Mouse (Mus musculus): Measurements from ENCODE around the gene Zfp292. TPM values are rescaled to one million over a fixed set of nuclear protein-coding genes. Genes with fewer than 3 reads are reported as not detected.
A peak's percentile ranks its signal among the peaks of the same experiment; 100 is the strongest.

The Zfp292 gene
- polyA plus RNA-seq, 1 experiment from 2014 or later = 24.5 TPM

DNA sequence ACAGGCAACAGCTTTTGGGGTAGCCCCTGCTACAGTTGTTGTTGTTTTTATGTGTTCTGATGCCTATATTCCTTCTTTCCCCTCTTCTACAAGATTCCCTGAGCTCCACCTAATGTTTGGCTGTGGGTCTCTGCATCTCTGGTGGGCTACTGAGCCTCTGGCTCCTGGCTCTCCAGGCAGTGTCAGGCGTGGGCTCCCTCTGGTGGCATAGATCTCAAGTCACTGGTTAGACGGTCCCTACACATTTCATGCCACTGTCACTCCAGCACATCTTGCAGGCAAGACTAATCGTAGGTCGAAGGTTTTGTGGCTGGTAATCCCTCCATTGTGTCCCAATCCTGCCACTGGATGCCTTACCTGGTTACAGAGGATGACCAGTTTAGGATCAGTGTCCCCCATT lies 100.0 kb downstream of the Zfp292 start:
- ATAC-seq (ENCODE audit: insufficient read depth) (no peak), DNase-seq (peak; percentile 31)
- H3K27ac ChIP-seq (ENCODE audit: low read depth) = no peak overlapping the region
- no peaks in the 10 kb centered on the region for H3K4me1 ChIP-seq (ENCODE audit: insufficient read depth)
- H3K27me3 ChIP-seq (ENCODE audit: insufficient read depth, low read length) = no peaks in the 10 kb centered on the region
- no peaks in the 10 kb centered on the region for H3K9me3 ChIP-seq (ENCODE audit: low read depth, low read length)
- no peak overlapping the region for H3K4me2 ChIP-seq
- TF ChIP-seq CTCF (IDR thresholded peaks at IDR 0.05; ENCODE audit: low read depth) = peak; percentile 58
- no peak overlapping the region for H3K9ac ChIP-seq
- H3K36me3 ChIP-seq (ENCODE audit: insufficient read depth) = no peaks in the 10 kb centered on the region
- 35% methylated on average over 4 of the region's 4 CpGs for WGBS
- no peak overlapping the region for H3K4me3 ChIP-seq (ENCODE audit: low read depth, low read length)

DNA sequence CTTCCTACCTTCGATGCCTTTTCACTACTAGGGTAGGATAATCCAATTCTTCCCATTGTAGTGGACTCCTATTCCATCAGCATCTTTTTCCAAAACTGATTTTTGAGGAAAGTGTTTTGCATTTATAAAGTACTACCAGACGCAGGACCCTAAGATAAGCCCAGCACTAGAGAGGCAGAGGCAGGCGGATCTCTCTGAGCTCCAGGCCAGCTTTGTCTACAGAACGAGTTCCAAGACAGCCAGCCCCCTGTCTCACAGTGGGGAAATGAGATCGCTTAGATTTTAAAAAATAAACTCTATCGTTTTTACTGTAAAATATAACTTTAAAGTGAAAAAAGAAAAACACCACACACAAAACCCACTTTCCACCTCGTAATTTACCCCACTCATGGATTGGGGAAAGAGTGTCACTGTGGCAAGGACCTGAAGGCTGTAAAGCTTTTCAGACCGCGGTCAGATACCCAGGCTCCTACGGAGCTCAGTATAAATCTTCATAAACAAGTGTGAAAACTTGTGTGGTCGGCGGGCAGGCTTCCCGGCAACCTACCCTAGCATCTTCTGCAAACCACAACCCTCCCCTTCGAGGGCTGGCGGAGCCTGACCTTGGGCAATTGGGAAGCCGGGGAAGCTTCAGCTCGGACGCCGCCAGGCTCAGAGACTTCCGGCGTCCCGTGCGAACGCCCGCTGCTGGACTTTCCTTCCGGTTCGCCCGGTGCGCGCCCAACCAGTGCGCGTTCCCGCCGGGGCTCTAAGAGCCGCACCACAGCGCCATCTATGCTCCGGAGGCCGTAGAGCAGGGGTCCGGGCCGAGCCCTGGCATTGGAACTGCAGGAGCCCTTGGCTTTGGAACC lies 104.9 kb downstream of the Zfp292 start, which contains the start of gene Smim8:
Smim8 (minus strand) TSS at position 747 of the 851 bp plus-strand sequence.
- WGBS = 5% methylated on average over 40 of the region's 40 CpGs
- H3K36me3 ChIP-seq (ENCODE audit: insufficient read depth) = no peaks in the 10 kb centered on the region
- TF ChIP-seq CTCF (IDR thresholded peaks at IDR 0.05; ENCODE audit: low read depth) = peak; percentile 94
- peak within 1 kb of the TSS; percentile 54 for H3K4me2 ChIP-seq
- H3K9me3 ChIP-seq (ENCODE audit: low read depth, low read length) = no peaks in the 10 kb centered on the region
- H3K27ac ChIP-seq (ENCODE audit: low read depth) = peak within 1 kb of the TSS; percentile 76; the same call in 1 of the 2 replicates
- peak within 1 kb of the TSS; percentile 74 for H3K9ac ChIP-seq
- peak; percentile 98 for DNase-seq
- H3K4me3 ChIP-seq (ENCODE audit: low read depth, low read length) = peak within 1 kb of the TSS; percentile 59
- ATAC-seq (ENCODE audit: insufficient read depth) = peak; percentile 96
- no peaks in the 10 kb centered on the region for H3K4me1 ChIP-seq (ENCODE audit: insufficient read depth)
- H3K27me3 ChIP-seq (ENCODE audit: insufficient read depth, low read length) = no peaks in the 10 kb centered on the region

DNA sequence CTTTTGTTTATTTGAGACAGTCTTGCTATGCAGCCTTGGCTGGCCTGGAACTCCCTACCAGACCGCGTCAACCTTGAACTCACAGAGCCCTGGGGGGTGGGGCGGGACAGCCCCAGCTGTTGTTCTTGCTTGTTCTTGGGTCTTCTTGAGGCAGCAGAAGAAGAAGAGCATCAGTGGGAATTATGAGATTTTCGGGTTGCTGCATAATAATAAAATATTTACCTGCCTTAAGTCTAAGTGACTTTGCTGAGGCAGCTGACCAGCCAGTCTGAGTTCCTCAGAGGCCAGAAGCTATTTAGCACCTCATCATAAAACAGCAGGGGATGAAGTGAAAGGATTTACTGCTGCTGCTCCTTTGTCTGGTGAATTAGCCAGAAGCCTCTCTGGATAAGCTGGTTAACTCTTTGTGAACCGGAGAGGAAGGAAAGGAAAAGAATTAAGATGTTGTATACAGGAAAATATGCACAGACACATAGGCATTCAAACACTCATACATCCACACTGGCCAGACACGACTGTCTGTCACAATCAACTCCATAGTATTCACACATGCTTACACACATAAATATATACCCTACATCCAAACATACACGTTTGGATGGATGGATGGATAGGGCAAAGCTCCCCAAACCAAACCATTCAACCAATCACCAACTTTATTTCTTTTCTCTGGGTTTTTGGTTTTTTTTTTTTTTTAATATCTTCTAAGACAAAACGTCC lies 110.9 kb downstream of the Zfp292 start:
- Histone ChIP-seq H3K9me3 (ENCODE audit: low read depth, low read length) (no peaks in the 10 kb centered on the region), H3K9ac (no peak overlapping the region), H3K36me3 (ENCODE audit: insufficient read depth) (no peaks in the 10 kb centered on the region), H3K4me3 (ENCODE audit: low read depth, low read length) (no peak overlapping the region), H3K27ac (ENCODE audit: low read depth) (no peak overlapping the region), H3K27me3 (ENCODE audit: insufficient read depth, low read length) (no peaks in the 10 kb centered on the region), H3K4me1 (ENCODE audit: insufficient read depth) (no peaks in the 10 kb centered on the region), H3K4me2 (no peak overlapping the region)
- WGBS = 11% methylated on average over 8 of the region's 8 CpGs
- TF ChIP-seq CTCF (IDR thresholded peaks at IDR 0.05; ENCODE audit: low read depth) = no peak
- DNase-seq = peak; percentile 38
- ATAC-seq (ENCODE audit: insufficient read depth) = peak; percentile 47; the same call in 1 of the 2 replicates

DNA sequence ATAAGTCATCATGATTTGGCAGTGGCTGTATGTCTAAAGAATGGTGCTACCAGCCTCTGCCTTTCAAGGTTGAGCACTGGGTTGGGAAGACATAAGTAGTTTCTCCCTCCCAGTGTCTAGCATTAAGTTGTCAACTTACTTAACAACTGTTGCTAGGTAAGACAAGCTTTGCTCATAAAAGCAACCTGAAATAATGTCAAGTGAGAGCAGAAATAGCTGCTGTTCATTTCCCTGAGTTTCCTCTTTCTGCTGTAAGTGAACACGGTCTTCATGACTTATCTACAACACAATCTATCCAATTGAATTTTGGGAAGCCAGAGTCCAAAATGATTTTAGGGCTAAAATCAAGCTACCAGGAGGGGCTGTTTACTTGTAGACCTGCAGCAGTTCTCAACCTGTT lies 126.6 kb downstream of the Zfp292 start, which contains the start of gene Gm136:
Gm136 (minus strand) TSS at position 101 of the 400 bp plus-strand sequence.
- H3K9me3 ChIP-seq (ENCODE audit: low read depth, low read length) = no peaks in the 10 kb centered on the region
- H3K36me3 ChIP-seq (ENCODE audit: insufficient read depth) = no peaks in the 10 kb centered on the region
- no peaks in the 10 kb centered on the region for H3K27me3 ChIP-seq (ENCODE audit: insufficient read depth, low read length)
- 72% methylated on average over 1 of the region's 1 CpGs for WGBS
- no peaks in the 10 kb centered on the region for H3K4me1 ChIP-seq (ENCODE audit: insufficient read depth)
- no peak for TF ChIP-seq CTCF (IDR thresholded peaks at IDR 0.05; ENCODE audit: low read depth)
- H3K27ac ChIP-seq (ENCODE audit: low read depth) = no peak within 1 kb of the TSS
- H3K4me3 ChIP-seq (ENCODE audit: low read depth, low read length) = no peak within 1 kb of the TSS
- no peak within 1 kb of the TSS for H3K4me2 ChIP-seq
- H3K9ac ChIP-seq = no peak within 1 kb of the TSS
- DNase-seq = no peak
- ATAC-seq (ENCODE audit: insufficient read depth) = no peak

Other genes with a start within 250 kb of the Zfp292 start
- gene Slc35a1, start 195.5 kb downstream of the Zfp292 start, polyA plus RNA-seq (2014; fragmentation: Nextera tagmentation; extraction: Ambion mirVana) = 52.5 and 59.4 TPM in 2 replicates
- 0.16 and 1.5 TPM in 2 replicates for gene Cfap206, start 152.8 kb downstream of the Zfp292 start, polyA plus RNA-seq (2014; fragmentation: Nextera tagmentation; extraction: Ambion mirVana)
- gene Gm136, start 126.7 kb downstream of the Zfp292 start, polyA plus RNA-seq (2014; fragmentation: Nextera tagmentation; extraction: Ambion mirVana) = not detected in 2 replicates
- 42.6 and 42.8 TPM in 2 replicates for gene Smim8, start 104.5 kb downstream of the Zfp292 start, polyA plus RNA-seq (2014; fragmentation: Nextera tagmentation; extraction: Ambion mirVana)
- gene Cga, start 10.8 kb upstream of the Zfp292 start, polyA plus RNA-seq (2014; fragmentation: Nextera tagmentation; extraction: Ambion mirVana) = not detected in 2 replicates

Data from lung, embryonic 14.5 days (tissue).